Mouse (Mus musculus): ENCODE results near the gene Pin1. TPM values are rescaled to one million over a fixed set of nuclear protein-coding genes. Genes with fewer than 3 reads are reported as not detected.
"Not testable (repeated sequence)": the region's sequence is repeated elsewhere in the genome, so short reads cannot be mapped to it uniquely, and the experiment has no call there.

Pin1 gene
- 21.6 and 24.8 TPM in 2 replicates for total RNA-seq (2021)
- long read RNA-seq, transcript Pin1-201 (4 exons, 3,843 nt): major isoform, 101 of 112 reads
- long read RNA-seq, partial matches to known transcripts: 10 of 112 reads
- long read RNA-seq, other reads (novel, unspliced or antisense): 1 of 112 reads

DNA sequence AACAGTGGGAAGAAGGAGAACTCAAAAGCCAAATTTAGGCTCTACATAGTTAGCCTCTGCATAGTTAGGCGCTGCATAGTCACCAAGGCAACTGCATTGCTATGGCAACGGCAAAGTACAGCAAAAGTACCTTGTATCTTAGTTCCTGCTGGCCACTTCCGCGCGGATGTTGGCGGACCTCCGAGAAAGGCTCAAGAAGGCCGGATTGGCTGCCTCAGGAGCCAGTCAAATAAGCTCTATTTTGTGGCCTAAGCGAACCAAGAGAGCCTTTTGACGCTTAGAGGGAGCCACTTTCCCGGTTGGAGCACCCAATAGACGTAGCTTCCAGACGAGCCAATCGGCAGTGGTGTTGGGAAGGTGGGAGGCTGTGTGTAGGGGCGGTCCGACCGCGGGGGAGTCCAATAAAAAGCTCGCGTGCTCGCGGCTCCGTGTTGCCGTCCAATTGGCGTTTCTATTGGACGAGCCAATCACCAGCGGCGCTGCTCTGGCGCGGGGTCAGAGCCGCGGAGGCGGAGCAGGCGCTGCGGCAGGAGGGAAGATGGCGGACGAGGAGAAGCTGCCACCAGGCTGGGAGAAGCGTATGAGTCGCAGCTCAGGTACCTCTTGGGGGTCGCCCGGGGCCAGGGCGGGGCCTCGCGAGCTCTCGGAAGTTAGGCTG lies at the start of gene Pin1:
Pin1 (plus strand) TSS at position 494 of the 658 bp plus-strand sequence.
- peak; percentile 97 for DNase-seq

DNA sequence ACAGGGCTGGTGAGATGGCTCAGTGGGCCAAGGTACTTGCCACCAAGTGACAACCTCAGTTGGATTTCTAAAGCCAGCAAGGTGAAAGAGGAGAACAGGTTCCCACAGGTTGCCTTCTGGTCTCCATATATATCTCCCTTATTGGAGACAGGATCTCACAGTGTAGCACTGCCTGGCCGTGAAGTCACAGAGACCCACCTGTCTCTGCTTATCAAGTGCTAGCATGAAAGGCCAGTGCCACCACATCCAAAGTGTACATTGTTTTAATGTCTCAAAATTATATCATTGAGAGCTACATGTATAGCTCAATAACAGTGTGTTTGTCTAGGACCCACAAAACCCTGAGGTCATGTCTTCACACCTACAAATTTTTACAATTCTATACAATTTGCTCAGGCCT lies 45.6 kb upstream of the Pin1 start:
- DNase-seq: no peak

- peak; percentile 72 for DNase-seq
Observed at GRCm38 (mm10) chr9:20607100-20607974, 44.6 kb upstream of the Pin1 start.

GRCm38 (mm10) chr9:20609831-20610464 lies 41.9 kb upstream of the Pin1 start:
- no peak for DNase-seq

DNA sequence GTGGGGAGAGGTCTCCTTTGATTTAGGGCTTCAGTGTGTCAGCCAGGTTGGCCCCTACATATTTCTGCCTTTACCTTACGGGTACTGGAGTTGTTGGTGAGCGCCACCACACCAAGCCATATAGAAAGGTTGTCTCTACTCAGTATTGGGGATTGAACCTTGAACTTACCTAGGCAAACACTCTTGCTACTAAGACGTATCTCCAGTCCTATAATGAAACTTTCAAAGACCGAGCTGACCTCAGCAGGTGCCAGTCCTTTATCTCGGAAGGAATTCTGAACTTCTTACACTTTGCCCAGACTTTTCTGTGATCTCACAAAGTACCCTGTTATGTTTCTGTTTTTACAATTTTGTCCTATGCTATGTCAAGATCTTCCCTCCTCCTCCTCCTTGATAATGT lies 39.9 kb upstream of the Pin1 start:
- no peak for DNase-seq

DNA sequence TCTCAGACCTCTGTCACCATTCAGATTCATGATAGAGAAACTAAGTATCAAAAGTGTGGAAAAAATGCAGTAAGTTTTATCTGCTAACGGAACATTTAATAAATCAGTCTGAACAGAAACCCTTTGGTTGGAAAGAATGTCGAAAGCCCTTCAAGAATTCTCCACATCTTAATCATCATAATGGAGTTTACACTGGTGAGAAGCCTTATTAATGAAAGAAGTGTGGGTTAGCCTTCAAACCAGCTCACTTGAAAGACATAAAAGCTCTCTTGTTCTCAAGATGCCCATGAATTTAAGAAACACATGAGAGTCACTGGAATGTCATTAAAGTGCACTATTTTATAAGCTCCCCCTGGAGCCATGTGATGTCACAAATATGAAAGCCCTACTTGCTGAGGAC lies 35.2 kb upstream of the Pin1 start:
- DNase-seq: no peak

- no peak for DNase-seq
Observed at GRCm38 (mm10) chr9:20631332-20631731, 20.6 kb upstream of the Pin1 start.

DNA sequence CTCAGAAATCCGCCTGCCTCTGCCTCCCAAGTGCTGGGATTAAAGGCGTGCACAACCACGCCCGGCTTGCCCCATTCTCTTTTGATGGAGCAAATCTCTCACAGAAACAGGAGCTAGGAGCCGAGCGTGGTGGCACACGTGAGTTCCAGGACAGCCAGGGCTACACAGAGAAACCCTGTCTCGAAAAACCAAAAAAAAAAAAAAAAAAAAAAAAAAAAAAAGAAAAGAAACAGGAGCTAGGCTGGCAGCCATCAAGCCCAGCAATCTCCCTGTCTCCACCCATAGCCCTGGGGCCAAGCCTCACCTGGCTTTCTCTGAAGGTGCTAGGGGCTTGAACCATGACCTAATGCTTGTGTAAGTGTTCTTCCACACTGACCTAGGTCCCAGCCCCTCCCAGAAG lies 16.2 kb upstream of the Pin1 start:
- DNase-seq: not testable (repeated sequence)

- DNase-seq: no peak
Observed at GRCm38 (mm10) chr9:20636256-20636655, 15.6 kb upstream of the Pin1 start.

DNA sequence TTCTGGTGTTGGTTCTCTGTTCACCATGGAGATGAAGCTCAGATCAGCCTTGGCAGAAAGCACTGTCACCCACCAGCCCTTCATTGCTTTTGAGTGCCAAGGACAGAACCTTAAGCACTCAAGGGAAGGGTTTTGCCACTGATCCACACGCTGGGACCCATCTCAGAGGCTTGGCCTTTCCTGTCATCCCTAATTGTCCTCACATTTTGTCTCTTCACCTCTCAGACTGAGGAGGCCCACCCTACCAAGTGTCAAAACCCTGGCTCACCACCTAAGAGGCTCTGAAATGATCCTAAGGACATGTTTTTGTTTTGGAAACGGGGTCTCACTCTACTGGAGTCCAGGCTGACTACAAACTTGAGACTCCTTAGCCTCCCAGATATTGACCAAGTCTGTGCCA lies 15.1 kb upstream of the Pin1 start:
- no peak for DNase-seq

GRCm38 (mm10) chr9:20638552-20638951 lies 13.3 kb upstream of the Pin1 start:
- DNase-seq: no peak

DNA sequence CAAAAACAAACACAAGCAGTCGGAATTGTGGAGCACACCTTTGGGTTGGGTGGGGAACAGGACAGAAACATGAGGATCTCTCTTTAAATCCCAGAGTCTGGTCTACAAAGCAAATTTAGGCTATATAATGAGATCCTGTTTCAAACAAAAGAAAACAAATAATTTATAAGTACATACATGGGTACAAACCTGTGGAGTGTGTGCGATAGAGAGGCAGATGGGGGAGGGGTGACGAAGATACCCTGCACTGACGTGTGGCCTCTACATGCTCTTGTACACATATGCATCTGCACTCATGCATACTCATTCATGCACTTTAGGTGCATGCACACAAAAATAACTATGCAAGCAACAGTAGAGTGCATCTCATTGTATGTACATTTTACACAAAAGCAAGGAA lies 12.4 kb upstream of the Pin1 start:
- DNase-seq: no peak

DNA sequence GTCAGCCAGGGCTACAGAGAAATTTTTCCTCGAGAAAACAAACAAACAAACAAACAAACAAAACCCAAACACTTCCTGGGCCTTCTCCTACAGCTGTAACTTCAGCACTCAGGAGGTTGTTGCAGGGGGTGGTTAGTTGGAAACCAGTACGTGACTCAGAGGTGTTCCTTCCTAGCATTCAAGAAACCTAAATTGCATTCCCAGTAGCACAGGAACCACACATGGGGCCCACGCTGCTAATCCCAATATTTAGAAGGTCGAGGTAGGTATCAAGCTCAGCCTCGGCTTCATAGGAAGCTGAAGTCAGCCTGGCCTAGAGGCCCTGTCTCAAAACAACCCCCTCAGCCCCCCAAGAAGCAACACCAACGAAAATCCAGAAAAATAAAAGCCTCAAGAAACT lies 10.4 kb upstream of the Pin1 start:
- no peak for DNase-seq

DNA sequence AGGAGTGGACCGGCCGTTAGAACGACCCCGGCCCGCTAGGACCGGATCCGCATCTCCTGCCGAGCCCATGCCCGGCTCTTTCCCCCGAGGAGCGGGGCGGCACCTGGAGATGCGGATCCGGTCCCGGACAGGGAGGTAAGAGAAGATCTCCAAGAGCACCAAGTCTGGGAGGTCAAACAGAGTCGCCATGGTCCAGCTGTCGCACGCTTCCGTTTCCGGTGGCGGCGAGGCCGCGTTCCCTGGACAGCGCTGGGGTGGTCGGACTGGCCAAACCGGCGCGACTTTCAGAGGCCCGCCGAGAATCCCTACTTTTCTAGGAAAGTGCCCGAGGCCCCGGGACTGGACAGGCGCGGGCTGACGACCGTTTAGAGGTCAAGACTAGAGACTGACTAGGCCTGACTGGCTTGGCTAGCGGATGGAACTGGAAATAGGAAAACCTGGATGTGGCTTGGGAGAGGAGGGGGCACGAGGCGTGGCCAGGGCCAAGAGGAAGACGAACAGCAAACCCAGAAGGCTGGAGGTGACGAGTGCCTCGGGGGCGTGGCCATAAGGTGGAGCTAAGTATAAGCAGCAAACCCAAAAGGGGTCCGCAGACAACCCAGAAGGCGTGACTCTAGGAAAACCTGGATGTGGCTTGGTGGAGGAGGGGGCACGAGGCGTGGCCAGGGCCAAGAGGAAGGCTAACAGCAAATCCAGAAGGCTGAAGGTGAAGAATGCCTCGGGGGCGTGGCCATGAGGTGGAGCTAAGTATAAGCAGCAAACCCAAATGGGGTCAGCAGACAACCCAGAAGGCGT lies 9.6 kb upstream of the Pin1 start, which contains the start of gene Ubl5:
Ubl5 (plus strand) TSS at position 778 of the 795 bp plus-strand sequence.
- DNase-seq: peak; percentile 80

DNA sequence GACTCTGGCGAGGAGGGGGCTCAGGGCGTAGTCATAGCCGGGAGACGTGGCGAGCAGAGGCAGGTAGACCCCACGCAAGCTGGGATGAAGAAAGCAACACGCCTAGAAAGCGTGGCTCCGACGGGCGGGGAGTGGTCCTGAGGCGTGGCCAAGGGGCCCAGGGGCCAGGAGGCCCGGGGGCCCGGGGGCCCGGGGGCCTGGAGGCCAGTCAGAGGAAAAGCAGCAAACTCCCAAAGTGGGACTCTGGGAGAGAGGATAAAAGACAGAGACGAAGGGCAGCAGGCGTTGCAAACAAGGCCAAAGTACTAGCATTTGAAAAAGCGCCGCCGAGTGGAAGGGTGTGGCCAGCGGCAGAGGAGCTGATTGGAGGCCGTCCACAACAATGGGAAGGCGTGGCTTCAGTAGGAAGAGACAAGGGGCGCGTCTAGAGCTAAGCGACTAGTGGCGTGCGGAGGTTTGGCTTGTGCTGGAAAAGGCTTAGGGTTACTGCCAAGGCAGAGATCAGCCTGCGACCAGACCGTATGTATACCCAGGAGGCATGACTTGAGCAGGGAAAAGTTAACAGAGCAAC lies 8.9 kb upstream of the Pin1 start:
- DNase-seq: peak; percentile 81

DNA sequence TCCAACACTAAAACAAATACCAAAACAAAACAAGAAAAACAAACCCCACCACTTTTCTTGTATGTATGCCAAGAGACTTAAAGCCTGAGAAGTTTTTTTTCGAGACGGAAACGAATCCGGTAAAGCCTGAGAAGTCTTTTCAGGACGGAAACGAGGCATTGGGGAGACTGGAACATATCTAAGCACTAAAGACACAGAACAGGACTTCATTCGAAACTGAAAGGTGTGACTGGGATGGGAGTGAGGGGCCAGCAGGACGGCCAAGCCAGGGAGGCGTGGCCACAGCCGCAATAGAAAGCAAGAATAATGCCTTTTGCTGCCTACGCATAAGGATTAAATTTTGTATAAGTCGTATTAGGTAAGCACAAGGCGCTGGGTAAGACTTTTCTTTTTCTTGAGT lies 8.1 kb upstream of the Pin1 start:
- DNase-seq: no peak

DNA sequence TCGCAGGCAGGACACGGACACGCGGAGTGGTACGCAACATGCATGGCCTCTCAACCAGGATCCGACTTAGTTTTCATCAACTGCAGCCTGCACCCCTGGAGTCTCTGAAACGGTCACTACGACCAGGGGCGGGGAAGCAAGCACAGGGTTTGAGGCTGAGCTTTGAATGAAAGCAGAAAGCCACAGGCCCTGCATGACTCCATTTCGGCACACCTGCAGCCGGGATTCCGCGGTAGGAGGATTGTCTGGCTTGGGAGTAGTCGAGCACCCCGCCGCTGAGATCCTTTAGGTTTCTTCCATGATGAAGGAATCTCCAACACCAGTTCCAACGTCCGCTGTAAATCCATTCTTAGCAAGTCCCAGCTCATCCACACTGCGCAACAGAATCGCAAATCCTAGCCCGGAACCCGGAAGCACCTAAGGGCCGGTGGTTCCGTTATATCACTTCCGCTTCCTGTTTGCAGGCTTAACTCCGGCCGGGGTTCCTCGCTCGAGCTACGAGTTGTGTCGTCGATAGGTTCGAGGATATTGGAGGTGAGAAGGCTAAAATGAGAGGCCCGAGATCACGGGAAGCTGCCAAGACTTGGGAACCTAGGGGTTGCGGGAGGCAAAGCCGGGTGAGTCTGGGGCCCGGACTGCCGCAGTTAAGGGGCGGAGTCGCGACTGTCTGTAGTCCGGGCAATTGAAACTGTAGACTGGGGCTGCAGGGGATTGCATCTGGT lies 7.4 kb upstream of the Pin1 start, which contains the start of gene Fbxl12:
Fbxl12 (minus strand) TSS at position 408 of the 722 bp plus-strand sequence.
- DNase-seq: peak; percentile 69

- DNase-seq: no peak
Observed at GRCm38 (mm10) chr9:20645121-20645520, 6.8 kb upstream of the Pin1 start.

DNA sequence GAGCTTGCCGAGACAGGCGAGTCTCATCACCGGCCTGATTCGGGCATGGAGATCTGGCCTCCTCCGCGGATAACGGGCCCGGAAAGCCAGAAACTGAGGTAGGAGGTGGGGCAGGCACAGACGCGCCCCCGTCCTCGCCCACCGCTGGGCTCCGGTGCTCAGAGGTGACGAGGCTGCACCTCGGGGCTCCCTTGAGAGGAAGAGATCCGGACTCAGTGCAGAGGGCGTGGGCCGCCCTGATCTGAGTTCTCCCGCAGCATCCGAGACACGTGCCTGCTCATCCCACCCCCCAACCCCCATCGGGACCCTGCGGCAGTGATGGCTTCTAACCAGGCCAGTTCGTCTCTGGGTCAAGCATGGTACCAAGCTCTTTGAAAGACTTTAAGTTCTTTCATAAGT lies 364 bp downstream of the Pin1 start:
- DNase-seq: no peak

GRCm38 (mm10) chr9:20653859-20654258 lies 2.0 kb downstream of the Pin1 start:
- DNase-seq: no peak

DNA sequence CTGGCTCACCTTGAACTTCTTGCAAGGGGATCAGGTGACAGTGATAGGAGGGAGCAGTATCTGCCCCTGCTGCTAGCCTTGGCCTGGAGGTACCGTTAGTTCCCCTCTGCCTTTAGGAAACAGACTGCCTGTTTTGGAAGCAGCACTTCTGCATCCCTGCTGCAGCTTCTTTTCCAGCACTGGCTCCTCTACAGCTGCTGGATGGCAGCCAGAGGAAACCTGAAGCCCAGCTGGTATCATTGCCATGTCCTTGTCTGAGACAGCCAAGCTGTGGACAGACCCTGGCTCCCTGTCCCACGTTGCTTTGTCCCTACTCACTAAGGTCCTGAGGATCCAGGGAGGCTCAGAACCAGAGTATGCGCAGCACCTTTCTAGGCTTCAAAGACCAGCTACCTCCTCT lies 5.7 kb downstream of the Pin1 start:
- peak; percentile 58 for DNase-seq
